Mouse (Mus musculus) layer of hippocampus, adult 11-12 months (tissue): ENCODE measurements around the gene Lmo7.
A peak's percentile ranks its signal among the peaks of the same experiment; 100 is the strongest.

Experiments used
- DNase-seq: peaks from one replicate; pipeline ENCODE4 v3.0.0; 2022; ENCODE audit warnings: low spot score

Lmo7 gene

GRCm38 (mm10) chr14:101946711-101947516, 217.2 kb downstream of the Lmo7 start:
- DNase-seq: peak; percentile 53

- peak; percentile 57 for DNase-seq
These were observed 219.4 kb downstream of the Lmo7 start for GRCm38 (mm10) chr14:101949114-101949513.

- no peak for DNase-seq
These were observed 221.3 kb downstream of the Lmo7 start for GRCm38 (mm10) chr14:101951107-101951506.

GRCm38 (mm10) chr14:101953793-101954468, 224.2 kb downstream of the Lmo7 start:
- no peak for DNase-seq

- DNase-seq: no peak
These were observed 234.6 kb downstream of the Lmo7 start for GRCm38 (mm10) chr14:101964381-101964780.

- DNase-seq: no peak
These were observed 235.2 kb downstream of the Lmo7 start for GRCm38 (mm10) chr14:101964956-101965355.

GRCm38 (mm10) chr14:101972764-101973163, 243.0 kb downstream of the Lmo7 start:
- DNase-seq: no peak

GRCm38 (mm10) chr14:101973171-101973570, 243.4 kb downstream of the Lmo7 start:
- no peak for DNase-seq

GRCm38 (mm10) chr14:101976021-101976685, 246.4 kb downstream of the Lmo7 start:
- DNase-seq: no peak
